Comparison of ENCODE assay signal across 29 mouse cellular contexts in the genomic region with DNA sequence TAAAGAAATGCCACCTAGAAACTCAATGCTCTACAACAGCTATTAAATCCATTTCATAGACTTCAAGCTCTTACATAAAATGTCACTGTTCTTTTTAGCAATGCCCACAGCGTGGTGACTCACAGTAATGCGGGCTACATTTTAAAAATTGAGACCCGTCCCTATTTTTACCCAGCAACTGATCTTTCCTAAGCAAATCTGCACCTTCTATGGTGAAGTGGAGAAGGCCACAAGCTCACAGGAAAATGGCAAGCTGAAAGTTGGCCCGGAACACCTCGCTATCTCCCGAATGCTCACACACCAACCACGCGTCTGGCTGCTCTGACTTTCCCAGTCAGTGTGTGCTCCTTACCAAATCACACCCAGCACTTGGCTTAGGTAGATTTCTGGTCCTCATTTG.
DNase-seq lines count a peak whose midpoint lies in the region; ATAC-seq lines count a peak whose summit lies in the region.
"Had no signal": no experiment of that assay in that cellular context is flagged by ENCODE, and none has a peak within 500 bp of the region (broad histone marks: within the 10 kb centered on the region; RNA-seq: fewer than 3 reads in every experiment).

No protein-coding gene starts in this region.

- no peak overlapping the region for H3K9ac ChIP-seq in hindbrain, embryonic 14.5 days
- no peak overlapping the region for H3K9ac ChIP-seq in midbrain, embryonic 11.5 days (ENCODE audit: low read length)
- H3K9ac ChIP-seq: embryonic facial prominence, embryonic 12.5 days; heart, embryonic 13.5 days; limb, embryonic 12.5 days; liver, embryonic 15.5 days; lung, embryonic 14.5 days had no signal

- no peak overlapping the region for H3K4me3 ChIP-seq in hindbrain, embryonic 10.5 days
- H3K4me3 ChIP-seq in hindbrain, embryonic 14.5 days (replicated peaks; ENCODE audit: low read length) = no peak overlapping the region
- no peak overlapping the region for H3K4me3 ChIP-seq in midbrain, embryonic 11.5 days (ENCODE audit: low read depth, low read length)
- no peak overlapping the region for H3K4me3 ChIP-seq in midbrain, embryonic 10.5 days
- H3K4me3 ChIP-seq: embryonic facial prominence, embryonic 12.5 days; heart, embryonic 13.5 days; limb, embryonic 12.5 days; liver, embryonic 15.5 days had no signal

- DNase-seq in hindbrain, embryonic 10.5 days (ENCODE audit: low spot score) = no peak
- DNase-seq in hindbrain, embryonic 14.5 days (ENCODE audit: low spot score) = no peak
- DNase-seq in midbrain, embryonic 11.5 days (ENCODE audit: low spot score, missing footprints) = peak; percentile 39
- DNase-seq in midbrain, embryonic 10.5 days (ENCODE audit: low spot score) = no peak
- peak; percentile 46 to 56 for DNase-seq in frontal cortex, postnatal 36 days (ENCODE audit: low spot score in 2 of 2)
- DNase-seq in telencephalon, adult 2 months (ENCODE audit: low read depth, low spot score) = peak; percentile 50
- DNase-seq in kidney, adult 8-10 months = no peak
- DNase-seq: adrenal gland, postnatal 14 days; cerebellum, adult 11-12 months; cerebellum, adult 9-11 months; embryo, embryonic 11 days; gastrocnemius, postnatal 25 days; heart, adult 18-20 months; heart, postnatal 10 days; kidney, adult 18-20 months; kidney, postnatal 36 days; layer of hippocampus, postnatal 36 days; lung, embryonic 14.5 days; lung, postnatal 14 days; thymus, adult 2 months; thymus, postnatal 36 days had no signal

- no peaks in the 10 kb centered on the region for H3K9me3 ChIP-seq in hindbrain, embryonic 10.5 days
- H3K9me3 ChIP-seq in hindbrain, embryonic 14.5 days (ENCODE audit: control insufficient read depth, low read length) = no peaks in the 10 kb centered on the region
- no peaks in the 10 kb centered on the region for H3K9me3 ChIP-seq in midbrain, embryonic 11.5 days (ENCODE audit: control insufficient read depth, low read length)
- no peaks in the 10 kb centered on the region for H3K9me3 ChIP-seq in midbrain, embryonic 10.5 days (replicated peaks)
- H3K9me3 ChIP-seq: embryonic facial prominence, embryonic 12.5 days; heart, embryonic 13.5 days; limb, embryonic 12.5 days; liver, embryonic 15.5 days had no signal

- 0 out of 2 replicates have a peak overlapping the region, but pooled peaks have one; percentile 5 for H3K27ac ChIP-seq in hindbrain, embryonic 10.5 days
- H3K27ac ChIP-seq in hindbrain, embryonic 14.5 days = no peak overlapping the region
- H3K27ac ChIP-seq in midbrain, embryonic 11.5 days (ENCODE audit: low read depth, low read length) = no peak overlapping the region
- H3K27ac ChIP-seq in midbrain, embryonic 10.5 days (replicated peaks) = no peak overlapping the region
- H3K27ac ChIP-seq: embryonic facial prominence, embryonic 12.5 days; heart, embryonic 13.5 days; limb, embryonic 12.5 days; liver, embryonic 15.5 days; stomach, postnatal 0 days had no signal

- H3K36me3 ChIP-seq in hindbrain, embryonic 10.5 days = peaks cover 10% of the 10 kb centered on the region; the same call in 1 of the 2 replicates
- H3K36me3 ChIP-seq in hindbrain, embryonic 14.5 days (replicated peaks; ENCODE audit: control insufficient read depth, insufficient read depth) = peaks cover 27% of the 10 kb centered on the region
- no peaks in the 10 kb centered on the region; the same call in none of the 2 replicates for H3K36me3 ChIP-seq in midbrain, embryonic 11.5 days (ENCODE audit: control insufficient read depth, insufficient read depth, low read length)
- peaks cover 18% of the 10 kb centered on the region; the same call in 1 of the 2 replicates for H3K36me3 ChIP-seq in midbrain, embryonic 10.5 days
- H3K36me3 ChIP-seq: embryonic facial prominence, embryonic 12.5 days; heart, embryonic 13.5 days; limb, embryonic 12.5 days; liver, embryonic 15.5 days had no signal

- no peak overlapping the region for H3K4me2 ChIP-seq in hindbrain, embryonic 14.5 days (replicated peaks)
- H3K4me2 ChIP-seq in midbrain, embryonic 11.5 days = no peak overlapping the region
- H3K4me2 ChIP-seq: embryonic facial prominence, embryonic 12.5 days; heart, embryonic 13.5 days; limb, embryonic 12.5 days; liver, embryonic 15.5 days; lung, embryonic 14.5 days had no signal

- H3K4me1 ChIP-seq in hindbrain, embryonic 10.5 days (replicated peaks) = peaks cover 29% of the 10 kb centered on the region
- H3K4me1 ChIP-seq in hindbrain, embryonic 14.5 days (replicated peaks; ENCODE audit: control insufficient read depth, insufficient read depth, low read length) = peaks cover 22% of the 10 kb centered on the region
- peaks cover 4% of the 10 kb centered on the region; the same call in 1 of the 2 replicates for H3K4me1 ChIP-seq in midbrain, embryonic 11.5 days (ENCODE audit: control insufficient read depth, insufficient read depth, low read length)
- peaks cover 8% of the 10 kb centered on the region for H3K4me1 ChIP-seq in midbrain, embryonic 10.5 days
- H3K4me1 ChIP-seq: embryonic facial prominence, embryonic 12.5 days; heart, embryonic 13.5 days; liver, embryonic 15.5 days had no signal

- no peaks in the 10 kb centered on the region for H3K27me3 ChIP-seq in hindbrain, embryonic 10.5 days (ENCODE audit: insufficient read depth, poor library complexity, severe bottlenecking)
- no peaks in the 10 kb centered on the region for H3K27me3 ChIP-seq in hindbrain, embryonic 14.5 days (ENCODE audit: control insufficient read depth, insufficient read depth, low read length)
- no peaks in the 10 kb centered on the region for H3K27me3 ChIP-seq in midbrain, embryonic 11.5 days (ENCODE audit: control insufficient read depth, insufficient read depth, low read length)
- no peaks in the 10 kb centered on the region for H3K27me3 ChIP-seq in midbrain, embryonic 10.5 days (ENCODE audit: low read depth, poor library complexity, severe bottlenecking)
- H3K27me3 ChIP-seq: embryonic facial prominence, embryonic 12.5 days; heart, embryonic 13.5 days; limb, embryonic 12.5 days; liver, embryonic 15.5 days had no signal

- no peak for ATAC-seq in hindbrain, embryonic 14.5 days (ENCODE audit: low FRiP score)
- ATAC-seq in midbrain, embryonic 11.5 days (ENCODE audit: low FRiP score) = no peak
- ATAC-seq: forebrain, embryonic 14.5 days; hindbrain, embryonic 16.5 days; midbrain, embryonic 16.5 days had no signal

- 92% methylated on average over 8 of the region's 8 CpGs for WGBS in hindbrain, embryonic 10.5 days
- WGBS in hindbrain, embryonic 14.5 days = 89% methylated on average over 8 of the region's 8 CpGs
- WGBS in midbrain, embryonic 11.5 days = 94% methylated on average over 8 of the region's 8 CpGs
- 95% methylated on average over 8 of the region's 8 CpGs for WGBS in midbrain, embryonic 10.5 days

Comparison
In these comparisons a context has a peak if more than half of its experiments do, and no peak if none do; other contexts are left out.
1. DNase-seq: peak in midbrain, embryonic 11.5 days (single experiment), frontal cortex, postnatal 36 days (2 of 2) and telencephalon, adult 2 months (single experiment); none in hindbrain, embryonic 10.5 days (single experiment), hindbrain, embryonic 14.5 days (single experiment), midbrain, embryonic 10.5 days (single experiment) and kidney, adult 8-10 months (0 of 2).